Mouse (Mus musculus) hindbrain, postnatal 0 days (tissue): ENCODE results near the gene Lrp1. TPM values are rescaled to one million over a fixed set of nuclear protein-coding genes. Genes with fewer than 3 reads are reported as not detected.
A peak's percentile ranks its signal among the peaks of the same experiment; 100 is the strongest.

Experiments
- ATAC-seq: fragments of 200-750 bp; cut with Nextera tagmentation; 2 replicates; pipeline ENCODE4 v1.8.0; 2017; ENCODE audit warnings: mild to moderate bottlenecking, moderate TSS enrichment, moderate library complexity
- DNase-seq: peaks from one replicate; pipeline ENCODE4 v3.0.0-alpha.2; 2015; ENCODE audit warnings: low spot score
- H3K27ac ChIP-seq: fragments of 300-500 bp; sonication (generic); 2 replicates; pipeline ENCODE4 v1.5.1; 2014; ENCODE audit warnings: mild to moderate bottlenecking
- H3K27me3 ChIP-seq: fragments of 300-500 bp; sonication (generic); 2 replicates; pipeline ENCODE4 v1.6.1; 2014; ENCODE audit warnings: low read length, mixed read lengths; ENCODE audit not compliant: insufficient read depth
- H3K36me3 ChIP-seq: fragments of 300-500 bp; sonication (generic); 2 replicates; pipeline ENCODE4 v1.6.1; 2014; ENCODE audit warnings: low read length, mixed read lengths; ENCODE audit not compliant: insufficient read depth
- H3K4me1 ChIP-seq: fragments of 300-500 bp; sonication (generic); 2 replicates; pipeline ENCODE4 v1.6.1; 2014; ENCODE audit warnings: antibody characterized with exemption, low read length, mixed read lengths; ENCODE audit not compliant: insufficient read depth
- H3K4me2 ChIP-seq: fragments of 300-500 bp; sonication (generic); 2 replicates; pipeline ENCODE4 v1.6.1; 2014; ENCODE audit warnings: low read depth, mild to moderate bottlenecking, low read length, moderate library complexity, mixed read lengths
- H3K4me3 ChIP-seq: fragments of 300-500 bp; sonication (generic); 2 replicates; pipeline ENCODE4 v1.5.1; 2014; ENCODE audit warnings: low read length
- H3K9ac ChIP-seq: fragments of 300-500 bp; sonication (generic); replicated peaks from 2 replicates; pipeline ENCODE4 v1.6.1; 2014; ENCODE audit warnings: mild to moderate bottlenecking, low read length, moderate library complexity, mixed read lengths
- H3K9me3 ChIP-seq: fragments of 300-500 bp; sonication (generic); 2 replicates; pipeline ENCODE4 v1.6.1; 2016; ENCODE audit warnings: low read length, mixed read lengths
- CTCF ChIP-seq: IDR thresholded peaks from 2 replicates; pipeline ENCODE4 v1.5.1; 2016; ENCODE audit warnings: antibody characterized with exemption, control low read depth, low read depth
- WGBS: fragments of 180-500 bp; shearing (Covaris S2); extraction: QIAGEN DNeasy Blood & Tissue Kit; methylation state at CpG from one replicate; pipeline ENCODE4 v1.1.7; 2014; 5-methylcytosine and 5-hydroxymethylcytosine counted together
- polyA plus RNA-seq: library from polyadenylated mRNA; unstranded; fragments of >200 nt; fragmentation: Nextera tagmentation; extraction: Ambion mirVana; gene quantifications from 2 replicates; pipeline ENCODE4 v1.2.1, GENCODE M21; 2015
- total RNA-seq: library from RNA; depleted of rRNA; stranded (reverse); fragments of >200 nt; gene quantifications from 2 replicates; pipeline ENCODE4 v1.2.3, GENCODE M21; 2014

Lrp1 gene
- total and polyA plus RNA-seq, 2 experiments from 2014 or later: 75.5 to 245 TPM

DNA sequence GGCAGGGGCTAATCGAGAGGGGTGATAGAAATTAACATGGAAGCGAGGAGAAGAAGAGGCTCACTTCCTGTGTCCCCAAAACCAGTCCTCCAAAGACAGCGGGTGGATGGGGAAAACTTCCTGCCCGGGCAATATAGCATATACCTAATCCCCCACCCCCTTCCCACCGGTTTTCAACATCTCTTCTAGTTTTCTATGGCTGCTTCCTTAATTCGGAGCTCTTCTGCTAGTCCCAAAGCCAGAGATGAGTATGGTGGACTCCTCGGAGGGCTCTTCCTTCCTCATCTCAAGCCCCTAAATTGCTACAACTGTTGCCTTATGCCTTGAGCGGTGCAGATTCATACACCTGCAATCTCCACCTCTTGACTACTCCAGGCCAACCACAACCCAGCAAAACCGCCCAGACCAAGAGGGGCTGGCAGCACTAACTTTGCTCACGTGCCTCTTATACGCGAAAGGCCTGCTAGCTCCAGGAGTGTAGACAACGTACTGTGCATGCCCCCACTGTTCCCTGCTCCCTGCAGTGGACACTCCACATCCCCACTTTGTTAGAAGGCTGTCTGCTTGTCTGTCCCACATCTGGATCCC is 106.7 kb downstream of the Lrp1 start:
- ATAC-seq (no peak), DNase-seq (no peak)
- peaks cover 48% of the 10 kb centered on the region for H3K4me1 ChIP-seq
- WGBS: 21% methylated on average over 13 of the region's 13 CpGs
- peak overlapping the region; percentile 86; the same call in 1 of the 2 replicates for H3K4me2 ChIP-seq
- H3K9me3 ChIP-seq: no peaks in the 10 kb centered on the region
- no peak overlapping the region for H3K4me3 ChIP-seq
- no peak overlapping the region for H3K9ac ChIP-seq
- TF ChIP-seq CTCF: no peak
- H3K27me3 ChIP-seq: no peaks in the 10 kb centered on the region
- peaks cover 5% of the 10 kb centered on the region for H3K36me3 ChIP-seq
- no peak overlapping the region for H3K27ac ChIP-seq

DNA sequence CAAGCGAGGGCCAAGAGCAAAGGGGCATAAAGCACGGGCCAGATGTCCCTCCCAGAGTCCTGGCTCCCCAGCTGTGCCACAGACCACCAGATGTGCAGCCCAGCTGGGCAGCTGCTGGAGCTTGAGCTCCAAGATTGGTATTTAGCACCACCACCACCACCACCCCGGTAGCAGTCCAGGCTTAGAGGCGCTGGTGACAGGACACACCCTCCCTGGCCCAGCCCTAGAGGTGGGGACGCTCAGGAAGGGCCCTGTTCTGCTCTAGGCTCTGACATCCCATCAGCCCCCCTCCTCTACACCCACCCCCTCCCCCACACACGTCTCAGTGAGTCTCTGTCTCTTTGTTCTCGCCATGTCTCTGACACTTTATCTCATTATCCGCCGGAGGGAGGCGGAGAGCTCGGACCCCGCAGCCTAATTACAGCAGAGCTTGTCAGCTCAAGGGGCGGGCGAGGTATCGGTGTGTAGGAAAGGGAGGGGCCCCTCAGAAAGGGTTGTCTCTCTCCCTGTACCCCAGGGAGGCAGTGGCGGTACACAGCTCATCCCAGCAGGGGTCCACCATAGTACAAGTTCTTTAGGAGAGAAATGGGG is 107.4 kb downstream of the Lrp1 start:
- ATAC-seq: no peak
- no peaks in the 10 kb centered on the region for H3K27me3 ChIP-seq
- H3K4me2 ChIP-seq: peak overlapping the region; percentile 86
- no peak for TF ChIP-seq CTCF
- no peak overlapping the region for H3K9ac ChIP-seq
- H3K27ac ChIP-seq: peak overlapping the region; percentile 1; the same call in 1 of the 2 replicates
- DNase-seq: peak; percentile 41
- WGBS: 2% methylated on average over 16 of the region's 16 CpGs
- peaks cover 5% of the 10 kb centered on the region for H3K36me3 ChIP-seq
- no peak overlapping the region for H3K4me3 ChIP-seq
- H3K4me1 ChIP-seq: peaks cover 48% of the 10 kb centered on the region
- no peaks in the 10 kb centered on the region for H3K9me3 ChIP-seq

DNA sequence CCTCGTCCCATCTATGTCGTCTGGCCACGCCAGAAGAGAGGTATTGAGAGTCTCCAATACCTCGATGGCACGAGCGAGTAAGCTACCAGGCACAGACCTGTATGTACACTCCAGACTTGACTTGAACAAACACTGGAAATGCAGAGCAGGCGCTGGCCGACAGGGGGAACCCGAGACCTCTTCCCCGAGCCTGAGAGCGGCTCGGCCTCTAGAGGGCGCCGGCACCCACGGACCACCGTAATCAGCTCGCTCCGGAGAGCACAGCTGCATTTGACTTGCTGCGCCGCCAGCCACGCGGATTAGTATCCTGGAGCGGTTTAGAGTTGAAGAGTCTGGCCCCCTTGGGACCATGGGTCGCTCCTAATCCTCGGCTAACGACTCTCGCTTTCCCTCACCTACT is 108.1 kb downstream of the Lrp1 start:
- H3K36me3 ChIP-seq: no peaks in the 10 kb centered on the region; the same call in 1 of the 2 replicates
- TF ChIP-seq CTCF: peak; percentile 100
- DNase-seq (peak; percentile 94), ATAC-seq (peak; percentile 32)
- H3K9ac ChIP-seq: peak overlapping the region; percentile 73; the same call in 1 of the 2 replicates
- under 1% methylated on average over 27 of the region's 27 CpGs for WGBS
- H3K4me1 ChIP-seq: peaks cover 48% of the 10 kb centered on the region
- H3K4me2 ChIP-seq: peak overlapping the region; percentile 86
- peak overlapping the region; percentile 98 for H3K27ac ChIP-seq
- H3K4me3 ChIP-seq: no peak overlapping the region
- H3K27me3 ChIP-seq: no peaks in the 10 kb centered on the region
- H3K9me3 ChIP-seq: no peaks in the 10 kb centered on the region

DNA sequence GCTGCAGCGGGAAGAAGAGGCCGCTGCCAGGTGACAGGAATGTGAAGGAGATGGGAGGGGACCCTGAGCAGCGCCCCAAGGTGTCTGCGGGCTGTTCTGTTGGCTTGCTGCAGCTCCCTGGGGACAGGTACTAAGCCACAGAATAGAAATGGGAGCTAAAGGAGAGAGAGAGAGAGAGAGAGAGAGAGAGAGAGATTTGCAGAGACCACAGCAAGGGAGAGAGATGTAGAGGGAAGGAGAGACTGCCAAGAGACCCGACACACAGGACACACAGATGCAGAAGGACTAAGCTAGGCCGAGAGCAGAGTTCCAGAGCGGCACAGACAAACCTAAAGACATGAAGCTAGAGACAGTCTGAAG is 108.7 kb downstream of the Lrp1 start:
- no peaks in the 10 kb centered on the region for H3K36me3 ChIP-seq

DNA sequence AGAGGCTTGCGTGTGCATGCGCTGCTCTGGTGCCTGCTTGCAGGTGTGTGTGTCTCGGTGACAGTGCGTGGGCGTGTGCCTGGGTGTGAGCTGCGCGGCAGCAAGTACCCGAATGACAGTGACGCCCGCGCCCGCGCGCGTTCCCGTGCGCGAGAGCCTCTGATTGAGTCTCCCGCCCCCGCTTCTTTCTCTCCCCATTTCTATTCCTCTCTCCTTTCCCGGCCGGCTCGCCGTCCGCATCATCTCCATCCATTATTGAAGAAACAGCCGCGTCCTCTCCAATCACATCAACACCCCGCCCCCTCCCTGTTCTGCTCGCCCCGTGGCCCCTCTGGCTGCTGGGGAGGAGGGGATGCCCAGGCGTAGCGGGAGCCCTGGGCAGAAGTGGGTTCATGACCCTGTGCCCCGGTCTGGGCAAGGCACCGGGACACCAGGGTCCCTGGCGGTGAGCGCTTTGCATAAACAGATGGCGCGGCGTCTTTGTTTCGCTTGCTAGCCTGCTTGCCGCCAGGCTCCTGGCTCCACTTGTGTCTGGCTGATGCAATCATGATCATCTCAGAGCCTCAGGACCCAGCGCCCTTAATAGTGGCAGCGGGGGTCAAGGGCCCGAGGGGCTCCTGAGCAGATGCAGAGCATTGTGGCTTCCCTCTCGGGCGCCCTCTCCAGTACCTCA is 109.2 kb downstream of the Lrp1 start:
- H3K4me2 ChIP-seq: peak overlapping the region; percentile 86
- H3K36me3 ChIP-seq: no peaks in the 10 kb centered on the region
- under 1% methylated on average over 45 of the region's 46 CpGs for WGBS
- H3K27me3 ChIP-seq: no peaks in the 10 kb centered on the region
- TF ChIP-seq CTCF: peak; percentile 62
- peak overlapping the region; percentile 98 for H3K27ac ChIP-seq
- peak overlapping the region; percentile 42 for H3K4me3 ChIP-seq
- H3K4me1 ChIP-seq: peaks cover 46% of the 10 kb centered on the region
- H3K9ac ChIP-seq: peak overlapping the region; percentile 73
- peak; percentile 92 for DNase-seq
- peak; percentile 24 for ATAC-seq
- no peaks in the 10 kb centered on the region for H3K9me3 ChIP-seq

More for the DNA sequence above, 108.7 kb downstream of the Lrp1 start:
- 2% methylated on average over 7 of the region's 7 CpGs for whole genome bisulfite sequencing
- Histone ChIP-seq H3K27me3 (no peaks in the 10 kb centered on the region), H3K27ac (peak overlapping the region; percentile 98), H3K4me3 (peak overlapping the region; percentile 42), H3K4me2 (peak overlapping the region; percentile 86), H3K4me1 (peaks cover 48% of the 10 kb centered on the region), H3K9me3 (no peaks in the 10 kb centered on the region), H3K9ac (peak overlapping the region; percentile 73)
- ATAC-seq (no peak), DNase-seq (no peak)
- no peak for TF ChIP-seq CTCF

DNA sequence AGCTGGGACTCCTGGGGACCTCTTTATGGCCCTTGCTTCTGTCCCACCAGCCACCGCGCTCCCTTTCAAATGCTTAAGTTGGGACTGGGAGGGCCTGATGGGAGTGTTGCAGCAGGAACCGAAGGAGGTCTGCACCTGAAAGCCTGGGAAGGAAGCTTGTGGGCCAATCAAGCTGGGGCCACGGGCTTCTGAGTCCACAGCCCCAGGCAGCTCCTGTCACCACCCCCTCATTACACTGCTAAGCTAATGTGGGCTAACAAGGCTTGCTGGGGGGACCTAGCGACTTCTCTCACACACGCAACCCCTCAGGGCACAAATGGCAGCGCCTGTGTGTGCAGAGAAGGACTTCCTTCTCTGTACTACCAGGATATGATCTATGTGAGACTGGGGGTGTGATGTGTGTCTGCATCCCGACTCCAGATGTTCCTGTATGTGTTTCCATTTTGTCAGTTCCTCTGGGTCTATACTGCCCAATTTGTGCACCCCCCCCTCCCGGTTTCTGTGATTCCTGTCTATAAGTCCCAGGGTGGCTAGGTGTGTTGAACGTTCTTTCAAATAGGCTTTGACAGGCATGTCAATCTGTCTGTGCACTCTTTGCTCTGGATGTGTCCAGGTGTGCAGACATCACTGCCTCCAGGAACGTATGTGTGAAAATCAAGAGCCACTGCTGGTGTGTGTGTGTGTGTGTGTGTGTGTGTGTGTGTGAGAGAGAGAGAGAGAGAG is 109.9 kb downstream of the Lrp1 start:
- peak overlapping the region; percentile 98 for H3K27ac ChIP-seq
- no peak for TF ChIP-seq CTCF
- no peaks in the 10 kb centered on the region for H3K36me3 ChIP-seq
- peak overlapping the region; percentile 42 for H3K4me3 ChIP-seq
- peak overlapping the region; percentile 86 for H3K4me2 ChIP-seq
- no peak for ATAC-seq
- H3K9me3 ChIP-seq: no peaks in the 10 kb centered on the region
- WGBS: 11% methylated on average over 11 of the region's 11 CpGs
- peak overlapping the region; percentile 73; the same call in 1 of the 2 replicates for H3K9ac ChIP-seq
- H3K27me3 ChIP-seq: no peaks in the 10 kb centered on the region
- DNase-seq: no peak
- peaks cover 41% of the 10 kb centered on the region for H3K4me1 ChIP-seq
